Mouse (Mus musculus) forebrain, embryonic 16.5 days (tissue): Measurements from ENCODE around the gene Alg3. TPM values are rescaled to one million over a fixed set of nuclear protein-coding genes. Genes with fewer than 3 reads are reported as not detected.

Experiments used
- ATAC-seq: fragments of 200-750 bp; cut with Nextera tagmentation; 2 replicates; pipeline ENCODE4 v1.8.0; 2017; ENCODE audit warnings: mild to moderate bottlenecking, moderate library complexity
- H3K27ac ChIP-seq: fragments of 300-500 bp; sonication (generic); 2 replicates; pipeline ENCODE4 v1.5.1; 2014; ENCODE audit warnings: low read length, control low read depth
- H3K27me3 ChIP-seq: fragments of 300-500 bp; sonication (generic); replicated peaks from 2 replicates; pipeline ENCODE4 v1.6.1; 2014; ENCODE audit warnings: low read length; ENCODE audit not compliant: control insufficient read depth, insufficient read depth
- H3K36me3 ChIP-seq: fragments of 300-500 bp; sonication (generic); 2 replicates; pipeline ENCODE4 v1.6.1; 2014; ENCODE audit not compliant: control insufficient read depth, insufficient read depth
- H3K4me1 ChIP-seq: fragments of 300-500 bp; sonication (generic); replicated peaks from 2 replicates; pipeline ENCODE4 v1.6.1; 2014; ENCODE audit warnings: low read length; ENCODE audit not compliant: control insufficient read depth, insufficient read depth
- H3K4me2 ChIP-seq: fragments of 300-500 bp; sonication (generic); 2 replicates; pipeline ENCODE4 v1.6.1; 2014; ENCODE audit warnings: mild to moderate bottlenecking, low read length, control low read depth
- H3K4me3 ChIP-seq: fragments of 300-500 bp; sonication (generic); replicated peaks from 2 replicates; pipeline ENCODE4 v1.5.1; 2014; ENCODE audit warnings: mild to moderate bottlenecking, low read length, control low read depth
- H3K9ac ChIP-seq: fragments of 300-500 bp; sonication (generic); replicated peaks from 2 replicates; pipeline ENCODE4 v1.6.1; 2014; ENCODE audit warnings: low read depth, low read length, control low read depth
- H3K9me3 ChIP-seq: fragments of 300-500 bp; sonication (generic); 2 replicates; pipeline ENCODE4 v1.6.1; 2016; ENCODE audit warnings: low read length; ENCODE audit not compliant: control insufficient read depth
- WGBS: fragments of 180-500 bp; shearing (Covaris S2); extraction: QIAGEN DNeasy Blood & Tissue Kit; methylation state at CpG from one replicate; pipeline ENCODE4 v1.1.7; 2014; 5-methylcytosine and 5-hydroxymethylcytosine counted together
- microRNA counts: library from miRNA; unstranded; fragments of <30 nt; microRNA quantifications from one replicate; lab custom pipeline; 2016
- microRNA-seq: library from miRNA; unstranded; fragments of <30 nt; microRNA quantifications from one replicate; pipeline ENCODE4, GENCODE M21; 2017
- polyA plus RNA-seq: library from polyadenylated mRNA; unstranded; fragments of >200 nt; fragmentation: Nextera tagmentation; extraction: Ambion mirVana; gene quantifications from 2 replicates; pipeline ENCODE4 v1.2.1, GENCODE M21; 2015

Gene Alg3
- polyA plus RNA-seq, 1 experiment from 2014 or later, result 34.0 TPM

- Histone ChIP-seq H3K4me2 (peak overlapping the region; percentile 71), H3K27ac (no peak overlapping the region), H3K27me3 (peaks cover 30% of the 10 kb centered on the region), H3K9me3 (no peaks in the 10 kb centered on the region), H3K36me3 (no peaks in the 10 kb centered on the region), H3K4me3 (peak overlapping the region; percentile 62), H3K9ac (peak overlapping the region; percentile 64), H3K4me1 (peaks cover 24% of the 10 kb centered on the region)
- under 1% methylated on average over 38 of the region's 39 CpGs for WGBS
- ATAC-seq, result peak; percentile 86
These were observed 21.4 kb downstream of the Alg3 start for GRCm38 (mm10) chr16:20589939-20590679.

- ATAC-seq, result peak; percentile 67
- H3K4me3 ChIP-seq, result peak within 1 kb of the TSS; percentile 62
- no peaks in the 10 kb centered on the region for H3K9me3 ChIP-seq
- H3K4me2 ChIP-seq, result peak within 1 kb of the TSS; percentile 71
- H3K36me3 ChIP-seq, result no peaks in the 10 kb centered on the region
- H3K27me3 ChIP-seq, result peaks cover 30% of the 10 kb centered on the region
- H3K27ac ChIP-seq, result no peak within 1 kb of the TSS
- H3K4me1 ChIP-seq, result peaks cover 24% of the 10 kb centered on the region
- H3K9ac ChIP-seq, result peak within 1 kb of the TSS; percentile 64
- WGBS, result under 1% methylated on average over 23 of the region's 24 CpGs
These were observed 22.1 kb downstream of the Alg3 start, which contains the start of gene Vwa5b2 for GRCm38 (mm10) chr16:20589366-20589938. Gene Vwa5b2 (plus strand): TSS chr16:20589471.

GRCm38 (mm10) chr16:20565075-20565474 lies 46.5 kb downstream of the Alg3 start:
- no peaks in the 10 kb centered on the region for H3K27me3 ChIP-seq
- H3K36me3 ChIP-seq, result peaks cover 25% of the 10 kb centered on the region
- WGBS, result 65% methylated on average over 1 of the region's 1 CpGs
- H3K4me3 ChIP-seq, result no peak overlapping the region
- H3K4me1 ChIP-seq, result no peaks in the 10 kb centered on the region
- no peak overlapping the region for H3K9ac ChIP-seq
- no peak overlapping the region for H3K4me2 ChIP-seq
- no peak overlapping the region for H3K27ac ChIP-seq
- ATAC-seq, result 0 out of 2 replicates have a peak, but pooled peaks have one; percentile 31
- no peaks in the 10 kb centered on the region for H3K9me3 ChIP-seq

GRCm38 (mm10) chr16:20557381-20557780 lies 54.2 kb downstream of the Alg3 start:
- H3K36me3 ChIP-seq, result peaks cover 52% of the 10 kb centered on the region
- H3K9me3 ChIP-seq, result no peaks in the 10 kb centered on the region
- H3K4me1 ChIP-seq, result no peaks in the 10 kb centered on the region
- no peak overlapping the region for H3K9ac ChIP-seq
- no peak overlapping the region for H3K4me3 ChIP-seq
- no peak overlapping the region for H3K27ac ChIP-seq
- no peak for ATAC-seq
- H3K27me3 ChIP-seq, result no peaks in the 10 kb centered on the region
- H3K4me2 ChIP-seq, result no peak overlapping the region
- WGBS, result 89% methylated on average over 7 of the region's 7 CpGs

MicroRNAs within 50 kb of the gene (microRNA counts, 519-probe panel; counts per million panel counts)
- microRNA mmu-miR-1224 (lab: Ali Mortazavi, UCI), result 2,263 counts per million, percentile 50 among the panel's probes with 10 or more counts

Small RNA genes within 50 kb of the gene (microRNA-seq; reads per million reads assigned to microRNA genes)
- gene Mir1224, result 12.7 reads per million, percentile 31 among the genes with 10 or more reads in this experiment

Other genes with a start within 250 kb of the Alg3 start
- 164 and 185 TPM in 2 replicates for gene Abcc5, start 185.3 kb downstream of the Alg3 start, polyA plus RNA-seq
- gene Eif2b5, start 112.9 kb downstream of the Alg3 start, polyA plus RNA-seq, result 104 and 107 TPM in 2 replicates
- gene Dvl3, start 94.8 kb downstream of the Alg3 start, polyA plus RNA-seq, result 30.6 and 37.0 TPM in 2 replicates
- 1,152 and 1,198 TPM in 2 replicates for gene Ap2m1, start 76.3 kb downstream of the Alg3 start, polyA plus RNA-seq
- gene Abcf3, start 63.2 kb downstream of the Alg3 start, polyA plus RNA-seq, result 77.8 and 84.6 TPM in 2 replicates
- gene Vwa5b2, start 22.3 kb downstream of the Alg3 start, polyA plus RNA-seq, result 5.4 and 7.3 TPM in 2 replicates
- gene Eef1akmt4, start 142 bp downstream of the Alg3 start, polyA plus RNA-seq, result 15.4 and 16.4 TPM in 2 replicates
- not detected in 2 replicates for gene Gm49333, start 125 bp downstream of the Alg3 start, polyA plus RNA-seq
- gene Camk2n2, start 9.6 kb upstream of the Alg3 start, polyA plus RNA-seq, result 18.8 and 22.5 TPM in 2 replicates
- 12.4 and 17.0 TPM in 2 replicates for gene Ece2, start 18.1 kb upstream of the Alg3 start, polyA plus RNA-seq
- gene Psmd2, start 39.9 kb upstream of the Alg3 start, polyA plus RNA-seq, result 401 and 408 TPM in 2 replicates
- gene Eif4g1, start 56.6 kb upstream of the Alg3 start, polyA plus RNA-seq, result 131 and 142 TPM in 2 replicates
- gene Fam131a, start 81.5 kb upstream of the Alg3 start, polyA plus RNA-seq, result 57.4 and 65.3 TPM in 2 replicates
- gene Polr2h, start 105.9 kb upstream of the Alg3 start, polyA plus RNA-seq, result 84.5 and 94.4 TPM in 2 replicates
- gene Clcn2, start 106.0 kb upstream of the Alg3 start, polyA plus RNA-seq, result 15.9 and 20.8 TPM in 2 replicates
- gene Chrd, start 121.4 kb upstream of the Alg3 start, polyA plus RNA-seq, result 4.2 and 4.4 TPM in 2 replicates
- gene Thpo, start 122.8 kb upstream of the Alg3 start, polyA plus RNA-seq, result 0.83 and 1.5 TPM in 2 replicates